Mouse (Mus musculus) lung, postnatal 0 days (tissue): ENCODE measurements around the gene Zfp704.

ENCODE experiments used
- CTCF ChIP-seq: IDR thresholded peaks from 2 replicates; pipeline ENCODE4 v1.5.1; 2016; ENCODE audit warnings: antibody characterized with exemption, mild to moderate bottlenecking
- EP300 ChIP-seq: IDR thresholded peaks from 2 replicates; pipeline ENCODE4 v1.6.1; 2016; ENCODE audit warnings: antibody characterized with exemption, mild to moderate bottlenecking, control low read depth

DNA sequence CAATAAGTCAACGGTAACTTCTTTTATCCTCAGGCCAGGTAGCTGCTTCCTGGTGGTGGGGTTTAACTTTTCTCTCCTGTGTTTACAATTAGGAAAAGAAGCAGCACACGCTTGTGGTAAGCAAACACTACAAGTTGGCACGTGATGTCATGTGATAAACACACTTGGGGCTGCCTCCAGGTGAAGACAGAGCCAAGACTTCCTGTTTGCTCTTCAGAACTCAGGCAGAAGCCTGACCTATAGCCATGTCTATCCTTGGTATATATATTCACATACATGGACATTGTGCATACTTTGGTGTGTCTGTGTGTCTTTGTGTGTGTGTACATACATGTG is 209.0 kb downstream of the Zfp704 start:
- TF ChIP-seq CTCF (no peak), EP300 (no peak)
